Mouse (Mus musculus): Measurements from ENCODE around the gene Faim. TPM values are rescaled to one million over a fixed set of nuclear protein-coding genes. Genes with fewer than 3 reads are reported as not detected.

Faim gene
- polyA plus RNA-seq (2014; fragmentation: Nextera tagmentation; extraction: Ambion mirVana) = 92.0 and 96.3 TPM in 2 replicates

DNA sequence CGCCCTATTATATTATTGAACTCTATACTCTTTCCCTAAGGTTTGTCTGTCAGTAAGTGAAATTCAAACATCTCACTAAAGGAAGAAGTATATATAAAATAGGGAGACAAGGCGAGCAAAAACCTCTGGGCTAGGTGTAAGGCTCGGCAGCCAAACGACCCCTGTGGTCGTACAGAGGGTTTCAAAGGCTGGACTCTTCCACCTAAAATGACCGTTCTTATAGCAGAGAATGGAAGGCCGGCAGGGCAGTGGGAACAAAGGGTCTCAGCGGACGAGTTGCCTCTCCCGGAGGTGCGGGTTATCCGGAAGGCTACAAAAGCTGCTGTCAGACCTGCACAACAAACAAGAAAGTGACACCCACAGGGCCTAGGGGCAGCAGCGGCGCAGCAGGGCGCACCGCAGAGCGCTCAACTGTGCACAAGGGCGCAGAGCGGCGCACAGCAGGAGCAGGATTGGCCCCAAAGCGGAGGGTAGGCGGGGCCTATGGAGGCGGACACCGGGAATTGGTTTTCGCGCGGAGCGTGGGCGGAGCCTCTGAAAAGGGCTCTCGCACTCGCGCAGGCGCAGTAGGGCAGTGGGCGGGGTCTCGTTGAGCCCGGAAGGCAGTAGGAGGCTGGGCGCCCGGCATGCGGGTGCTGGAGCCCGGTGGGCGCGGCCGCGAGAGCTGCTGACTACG is at the start of gene Faim:
Gene Faim, plus strand, starts transcription at position 574 of the 676 bp plus-strand sequence.
- no peaks in the 10 kb centered on the region for H3K4me1 ChIP-seq (replicated peaks; ENCODE audit: control insufficient read depth, insufficient read depth, low read length)
- H3K4me3 ChIP-seq (ENCODE audit: low read depth, low read length) = peak within 1 kb of the TSS; percentile 85
- no peaks in the 10 kb centered on the region; the same call in 1 of the 2 replicates for H3K27me3 ChIP-seq (ENCODE audit: control insufficient read depth, insufficient read depth, low read length)
- no peaks in the 10 kb centered on the region for H3K9me3 ChIP-seq (ENCODE audit: control insufficient read depth, low read length)
- WGBS = 1% methylated on average over 40 of the region's 45 CpGs
- DNase-seq (ENCODE audit: low spot score) = peak; percentile 100
- peak; percentile 98 for ATAC-seq (ENCODE audit: low FRiP score)
- peak within 1 kb of the TSS; percentile 65; the same call in 1 of the 2 replicates for H3K27ac ChIP-seq (ENCODE audit: low read depth, low read length)
- peak within 1 kb of the TSS; percentile 73 for H3K9ac ChIP-seq (ENCODE audit: low read depth, low read length)
- no peaks in the 10 kb centered on the region for H3K36me3 ChIP-seq (ENCODE audit: control insufficient read depth, insufficient read depth, low read length)
- peak within 1 kb of the TSS; percentile 79 for H3K4me2 ChIP-seq (replicated peaks; ENCODE audit: low read depth, low read length)

DNA sequence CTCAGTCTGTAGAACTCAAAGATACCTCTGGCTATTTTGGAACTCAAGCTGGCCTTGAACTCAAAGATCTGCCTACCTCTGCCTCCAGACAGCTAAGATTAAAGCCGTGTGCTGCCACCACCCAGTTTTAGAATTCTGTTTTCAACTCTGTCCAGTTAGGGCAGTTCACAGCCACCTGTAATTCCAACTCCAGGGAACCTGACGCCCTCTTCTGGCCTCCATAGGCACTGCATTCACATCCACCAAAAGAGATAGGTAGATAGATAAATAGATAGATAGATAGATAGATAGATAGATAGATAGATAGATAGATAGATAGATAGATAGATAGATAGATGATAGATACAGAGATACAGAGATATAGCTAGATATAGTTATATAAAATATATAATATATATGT is 46.9 kb upstream of the Faim start:
- no peak for ATAC-seq (ENCODE audit: low FRiP score)
- WGBS = 26% methylated on average over 2 of the region's 2 CpGs
- Histone ChIP-seq H3K4me3 (ENCODE audit: low read depth, low read length) (no peak overlapping the region), H3K36me3 (ENCODE audit: control insufficient read depth, insufficient read depth, low read length) (no peaks in the 10 kb centered on the region), H3K27ac (ENCODE audit: low read depth, low read length) (no peak overlapping the region), H3K9ac (ENCODE audit: low read depth, low read length) (no peak overlapping the region), H3K4me2 (replicated peaks; ENCODE audit: low read depth, low read length) (no peak overlapping the region), H3K27me3 (ENCODE audit: control insufficient read depth, insufficient read depth, low read length) (0 out of 2 replicates have a peak, but pooled peaks cover 2% of the 10 kb centered on the region), H3K4me1 (replicated peaks; ENCODE audit: control insufficient read depth, insufficient read depth, low read length) (no peaks in the 10 kb centered on the region), H3K9me3 (ENCODE audit: control insufficient read depth, low read length) (no peaks in the 10 kb centered on the region)
- DNase-seq (ENCODE audit: low spot score) = peak; percentile 38

DNA sequence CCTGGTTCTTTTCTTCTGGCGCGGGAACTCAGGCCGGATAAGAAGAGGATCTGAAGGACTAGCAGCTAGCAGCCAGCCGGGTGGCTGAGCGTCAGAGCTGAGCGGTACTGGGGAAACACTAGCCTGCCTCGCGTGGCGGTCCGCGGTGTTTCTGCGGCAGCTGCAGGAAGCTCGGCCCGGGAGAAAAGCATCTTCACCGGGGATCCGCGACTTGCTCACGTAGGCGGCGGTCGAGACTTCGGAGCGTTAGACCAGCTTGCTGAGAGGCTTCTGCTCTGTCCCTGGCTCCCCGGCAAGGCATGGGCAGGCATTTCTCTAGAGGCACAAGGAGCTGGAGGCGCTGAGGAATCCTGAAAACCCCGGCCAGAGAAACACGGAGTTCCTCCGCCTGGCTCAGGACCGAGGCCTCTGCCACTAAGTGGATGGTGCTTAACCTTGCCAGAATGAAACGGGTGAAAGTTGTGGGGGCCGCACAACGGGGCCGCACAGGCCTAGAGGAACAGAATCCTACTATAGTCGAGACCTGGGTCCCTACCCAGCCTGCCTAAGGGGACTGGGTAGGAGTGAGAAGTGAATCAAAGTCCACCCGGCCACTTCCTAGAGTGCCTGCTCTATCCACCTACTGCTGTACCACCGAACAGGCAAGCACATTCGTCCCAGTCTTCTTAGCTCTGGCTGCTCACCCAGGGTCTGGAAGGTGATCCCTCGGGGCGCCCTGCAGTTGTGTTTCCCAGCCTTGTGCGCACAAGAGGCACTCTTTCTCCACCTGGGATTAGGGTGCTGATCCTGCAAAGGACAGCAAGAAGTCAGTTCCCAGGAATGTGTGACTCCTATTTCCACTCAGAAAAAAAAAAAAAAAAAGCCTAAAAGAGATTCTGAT is 33.8 kb upstream of the Faim start:
- Histone ChIP-seq H3K9me3 (ENCODE audit: control insufficient read depth, low read length) (no peaks in the 10 kb centered on the region), H3K9ac (ENCODE audit: low read depth, low read length) (peak overlapping the region; percentile 15; the same call in 1 of the 2 replicates), H3K27me3 (ENCODE audit: control insufficient read depth, insufficient read depth, low read length) (peaks cover 70% of the 10 kb centered on the region), H3K4me3 (ENCODE audit: low read depth, low read length) (0 out of 2 replicates have a peak overlapping the region, but pooled peaks have one; percentile 16), H3K36me3 (ENCODE audit: control insufficient read depth, insufficient read depth, low read length) (no peaks in the 10 kb centered on the region), H3K4me2 (replicated peaks; ENCODE audit: low read depth, low read length) (peak overlapping the region; percentile 26), H3K4me1 (replicated peaks; ENCODE audit: control insufficient read depth, insufficient read depth, low read length) (peaks cover 9% of the 10 kb centered on the region), H3K27ac (ENCODE audit: low read depth, low read length) (no peak overlapping the region)
- WGBS = under 1% methylated on average over 38 of the region's 40 CpGs
- peak; percentile 61 for DNase-seq (ENCODE audit: low spot score)
- no peak for ATAC-seq (ENCODE audit: low FRiP score)

DNA sequence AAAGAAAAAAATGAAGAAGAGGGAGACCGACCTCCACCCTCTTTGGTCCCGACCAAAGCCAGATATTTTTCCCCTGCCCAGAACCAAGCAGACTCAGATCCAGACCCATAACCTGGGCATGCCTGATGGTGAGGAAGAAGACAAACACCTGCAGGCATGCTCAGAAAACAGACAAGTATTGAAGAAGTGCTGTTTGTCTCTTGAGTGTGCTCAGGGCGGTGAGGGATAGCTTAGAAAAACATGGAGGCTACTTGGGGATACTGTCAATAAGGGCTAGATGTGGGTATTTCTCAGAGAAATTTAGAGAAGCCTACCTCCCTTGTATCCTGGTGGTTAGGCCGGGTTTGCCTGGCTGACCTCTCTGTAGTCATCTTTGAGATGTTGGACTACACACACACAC is 32.9 kb upstream of the Faim start:
- no peaks in the 10 kb centered on the region for H3K9me3 ChIP-seq (ENCODE audit: control insufficient read depth, low read length)
- H3K9ac ChIP-seq (ENCODE audit: low read depth, low read length) = no peak overlapping the region
- WGBS = 5% methylated on average over 4 of the region's 4 CpGs
- H3K27me3 ChIP-seq (ENCODE audit: control insufficient read depth, insufficient read depth, low read length) = peaks cover 72% of the 10 kb centered on the region
- no peak overlapping the region for H3K4me3 ChIP-seq (ENCODE audit: low read depth, low read length)
- ATAC-seq (ENCODE audit: low FRiP score) (no peak), DNase-seq (ENCODE audit: low spot score) (no peak)
- no peak overlapping the region for H3K27ac ChIP-seq (ENCODE audit: low read depth, low read length)
- no peak overlapping the region for H3K4me2 ChIP-seq (replicated peaks; ENCODE audit: low read depth, low read length)
- no peaks in the 10 kb centered on the region for H3K36me3 ChIP-seq (ENCODE audit: control insufficient read depth, insufficient read depth, low read length)
- H3K4me1 ChIP-seq (replicated peaks; ENCODE audit: control insufficient read depth, insufficient read depth, low read length) = peaks cover 9% of the 10 kb centered on the region

DNA sequence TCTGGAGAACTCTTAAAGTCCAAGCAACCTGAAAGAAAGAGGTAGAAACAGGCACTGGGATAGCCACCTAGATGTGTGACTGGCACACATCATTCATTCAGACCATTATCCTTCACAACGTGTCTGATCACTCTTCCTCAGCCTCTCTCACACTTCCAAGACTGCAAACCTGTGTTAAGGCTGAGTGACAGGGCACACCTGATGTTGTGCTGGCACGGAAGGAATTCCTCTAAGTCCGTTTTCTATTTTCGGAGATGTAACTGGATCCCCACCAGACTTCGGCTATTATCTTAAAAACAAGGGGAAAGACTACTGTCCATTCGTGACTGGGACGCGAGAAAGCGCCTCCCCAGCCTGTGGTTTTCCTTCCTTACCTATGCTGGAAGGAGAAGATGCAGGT is 32.3 kb upstream of the Faim start:
- Histone ChIP-seq H3K9ac (ENCODE audit: low read depth, low read length) (no peak overlapping the region), H3K27me3 (ENCODE audit: control insufficient read depth, insufficient read depth, low read length) (peaks cover 76% of the 10 kb centered on the region), H3K9me3 (ENCODE audit: control insufficient read depth, low read length) (no peaks in the 10 kb centered on the region), H3K4me1 (replicated peaks; ENCODE audit: control insufficient read depth, insufficient read depth, low read length) (peaks cover 9% of the 10 kb centered on the region), H3K4me2 (replicated peaks; ENCODE audit: low read depth, low read length) (no peak overlapping the region), H3K4me3 (ENCODE audit: low read depth, low read length) (no peak overlapping the region), H3K36me3 (ENCODE audit: control insufficient read depth, insufficient read depth, low read length) (no peaks in the 10 kb centered on the region), H3K27ac (ENCODE audit: low read depth, low read length) (no peak overlapping the region)
- WGBS = 2% methylated on average over 9 of the region's 9 CpGs
- ATAC-seq (ENCODE audit: low FRiP score) (no peak), DNase-seq (ENCODE audit: low spot score) (peak; percentile 49)

DNA sequence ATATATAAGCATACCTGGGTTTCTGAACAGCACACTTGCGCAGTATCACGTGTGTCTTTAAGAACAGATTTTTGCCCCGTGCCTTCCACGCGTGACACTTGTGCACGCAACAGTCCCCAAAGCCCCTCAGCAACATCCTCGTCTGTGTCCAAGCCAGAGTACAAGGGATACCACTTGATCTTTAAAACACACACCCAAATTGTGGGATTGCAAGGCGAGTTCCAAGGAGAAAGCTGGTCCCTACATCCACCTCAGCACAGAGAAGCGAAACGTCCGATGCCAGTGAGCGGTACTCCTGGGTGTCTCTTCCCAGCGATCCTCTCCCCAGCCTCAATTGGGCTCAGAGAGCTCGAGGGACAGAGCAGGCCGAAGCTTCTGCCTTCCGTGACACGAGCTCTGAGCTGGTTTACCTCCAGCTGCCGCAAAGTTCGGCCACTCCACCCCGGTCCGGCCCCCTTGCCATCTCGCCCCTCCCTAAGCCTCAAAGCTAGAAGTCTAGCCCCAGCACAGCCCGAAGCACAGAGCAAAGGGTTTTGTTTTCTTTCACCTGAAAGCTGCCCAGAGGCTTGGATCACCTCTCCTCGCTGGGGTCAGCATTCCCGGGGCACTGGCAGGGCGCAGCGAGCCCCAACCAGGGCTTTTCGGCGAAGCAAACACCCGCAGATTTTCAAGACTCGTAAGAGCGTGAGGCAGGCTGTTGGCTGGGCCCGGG is 31.6 kb upstream of the Faim start:
- 1% methylated on average over 33 of the region's 33 CpGs for WGBS
- DNase-seq (ENCODE audit: low spot score) = peak; percentile 71
- H3K27ac ChIP-seq (ENCODE audit: low read depth, low read length) = no peak overlapping the region
- peak overlapping the region; percentile 43 for H3K4me3 ChIP-seq (ENCODE audit: low read depth, low read length)
- peaks cover 9% of the 10 kb centered on the region for H3K4me1 ChIP-seq (replicated peaks; ENCODE audit: control insufficient read depth, insufficient read depth, low read length)
- H3K9me3 ChIP-seq (ENCODE audit: control insufficient read depth, low read length) = no peaks in the 10 kb centered on the region
- no peaks in the 10 kb centered on the region for H3K36me3 ChIP-seq (ENCODE audit: control insufficient read depth, insufficient read depth, low read length)
- H3K4me2 ChIP-seq (replicated peaks; ENCODE audit: low read depth, low read length) = peak overlapping the region; percentile 82
- ATAC-seq (ENCODE audit: low FRiP score) = no peak
- H3K9ac ChIP-seq (ENCODE audit: low read depth, low read length) = no peak overlapping the region; the same call in 1 of the 2 replicates
- H3K27me3 ChIP-seq (ENCODE audit: control insufficient read depth, insufficient read depth, low read length) = peaks cover 83% of the 10 kb centered on the region

DNA sequence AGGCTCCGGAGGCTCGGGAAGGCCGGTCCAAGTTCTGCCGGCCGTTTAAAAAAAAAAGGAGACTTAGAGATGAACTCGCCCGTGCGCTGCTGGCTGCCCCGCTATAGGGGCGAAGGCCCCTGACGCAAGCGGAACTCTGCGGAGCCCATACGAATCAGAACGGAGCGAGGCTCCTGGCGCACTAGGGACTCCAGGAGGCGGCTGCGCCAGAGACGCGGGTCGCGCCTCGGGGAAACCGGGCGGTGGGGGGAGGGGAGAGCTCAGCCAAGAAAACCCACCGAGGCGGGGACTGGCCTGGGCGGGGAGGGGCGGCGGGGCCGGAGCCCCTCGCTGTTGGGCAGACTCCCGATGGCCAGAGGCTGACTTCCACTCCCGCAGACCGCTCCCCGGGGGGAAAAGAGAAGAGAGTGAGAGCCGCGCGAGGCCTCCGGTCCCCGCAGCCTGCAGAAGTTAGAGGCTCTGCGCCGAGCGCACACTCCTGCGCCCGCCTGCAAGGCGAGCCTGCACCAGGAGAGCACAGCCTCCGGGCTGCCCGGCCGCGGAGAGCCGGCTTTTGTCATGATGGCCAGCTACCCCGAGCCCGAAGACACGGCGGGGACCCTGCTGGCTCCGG is 31.0 kb upstream of the Faim start, which contains the start of gene Foxl2:
Gene Foxl2, plus strand, starts transcription at position 186 of the 613 bp plus-strand sequence.
- no peak within 1 kb of the TSS for H3K27ac ChIP-seq (ENCODE audit: low read depth, low read length)
- ATAC-seq (ENCODE audit: low FRiP score) = peak; percentile 60
- WGBS = under 1% methylated on average over 48 of the region's 58 CpGs

DNA sequence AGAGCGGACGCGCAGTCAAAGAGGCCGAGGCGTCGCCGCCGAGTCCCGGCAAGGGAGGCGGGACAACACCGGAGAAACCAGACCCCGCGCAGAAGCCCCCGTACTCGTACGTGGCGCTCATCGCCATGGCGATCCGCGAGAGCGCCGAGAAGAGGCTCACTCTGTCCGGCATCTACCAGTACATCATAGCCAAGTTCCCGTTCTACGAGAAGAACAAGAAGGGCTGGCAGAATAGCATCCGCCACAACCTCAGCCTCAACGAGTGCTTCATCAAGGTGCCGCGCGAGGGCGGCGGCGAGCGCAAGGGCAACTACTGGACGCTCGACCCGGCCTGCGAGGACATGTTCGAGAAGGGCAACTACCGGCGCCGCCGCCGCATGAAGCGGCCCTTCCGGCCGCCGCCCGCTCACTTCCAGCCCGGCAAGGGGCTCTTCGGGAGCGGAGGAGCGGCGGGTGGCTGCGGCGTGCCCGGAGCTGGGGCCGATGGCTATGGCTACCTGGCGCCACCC is 30.4 kb upstream of the Faim start:
- under 1% methylated on average over 50 of the region's 60 CpGs for WGBS
- no peak for DNase-seq (ENCODE audit: low spot score)
- Histone ChIP-seq H3K9ac (ENCODE audit: low read depth, low read length) (peak overlapping the region; percentile 44; the same call in 1 of the 2 replicates), H3K9me3 (ENCODE audit: control insufficient read depth, low read length) (no peaks in the 10 kb centered on the region), H3K4me1 (replicated peaks; ENCODE audit: control insufficient read depth, insufficient read depth, low read length) (peaks cover 9% of the 10 kb centered on the region), H3K4me2 (replicated peaks; ENCODE audit: low read depth, low read length) (peak overlapping the region; percentile 82), H3K27ac (ENCODE audit: low read depth, low read length) (no peak overlapping the region), H3K27me3 (ENCODE audit: control insufficient read depth, insufficient read depth, low read length) (peaks cover 88% of the 10 kb centered on the region), H3K36me3 (ENCODE audit: control insufficient read depth, insufficient read depth, low read length) (no peaks in the 10 kb centered on the region), H3K4me3 (ENCODE audit: low read depth, low read length) (peak overlapping the region; percentile 43)
- ATAC-seq (ENCODE audit: low FRiP score) = peak; percentile 6; the same call in 1 of the 2 replicates

More for the DNA sequence above, 31.0 kb upstream of the Faim start, which contains the start of gene Foxl2:
- peak; percentile 75 for DNase-seq (ENCODE audit: low spot score)
- H3K4me1 ChIP-seq (replicated peaks; ENCODE audit: control insufficient read depth, insufficient read depth, low read length) = peaks cover 9% of the 10 kb centered on the region
- peak within 1 kb of the TSS; percentile 44; the same call in 1 of the 2 replicates for H3K9ac ChIP-seq (ENCODE audit: low read depth, low read length)
- H3K4me3 ChIP-seq (ENCODE audit: low read depth, low read length) = peak within 1 kb of the TSS; percentile 43
- H3K4me2 ChIP-seq (replicated peaks; ENCODE audit: low read depth, low read length) = peak within 1 kb of the TSS; percentile 82
- H3K27me3 ChIP-seq (ENCODE audit: control insufficient read depth, insufficient read depth, low read length) = peaks cover 88% of the 10 kb centered on the region
- H3K9me3 ChIP-seq (ENCODE audit: control insufficient read depth, low read length) = no peaks in the 10 kb centered on the region
- H3K36me3 ChIP-seq (ENCODE audit: control insufficient read depth, insufficient read depth, low read length) = no peaks in the 10 kb centered on the region
